ENCODE assay signal across 26 mouse cellular contexts in genomic region chr7:66040026-66040814, GRCm38 (mm10). TPM values are rescaled to one million over a fixed set of nuclear protein-coding genes. Genes with fewer than 3 reads are reported as not detected.
DNase-seq lines count a peak whose midpoint lies in the region; ATAC-seq and TF ChIP-seq lines count a peak whose summit lies in the region.
"Had no signal": no experiment of that assay in that cellular context is flagged by ENCODE, and none has a peak within 500 bp of the region (broad histone marks: within the 10 kb centered on the region; RNA-seq: fewer than 3 reads in every experiment).

No protein-coding gene starts in this region.

- peak; percentile 41; the same call in 1 of the 2 replicates for ATAC-seq in liver, embryonic 13.5 days (ENCODE audit: low read depth)
- no peak for ATAC-seq in liver, postnatal 0 days
- ATAC-seq in limb, embryonic 12.5 days (ENCODE audit: insufficient number of reproducible peaks, insufficient read depth, low FRiP score, low TSS enrichment, low read depth): no peak
- peak; percentile 44 for ATAC-seq in megakaryocyte progenitor cell, adult 5-6 weeks (replicated peaks; ENCODE audit: poor library complexity)
- no peak for ATAC-seq in activated CD4-positive, CD25-positive, alpha-beta regulatory T cell, adult 4 months
- ATAC-seq: CD4-positive, CD25-positive, alpha-beta regulatory T cell, adult 4 months; forebrain, embryonic 14.5 days had no signal

- no peak overlapping the region for H3K4me3 ChIP-seq in liver, embryonic 13.5 days (replicated peaks)
- no peak overlapping the region for H3K4me3 ChIP-seq in liver, postnatal 0 days (ENCODE audit: low read depth, low read length)
- H3K4me3 ChIP-seq in limb, embryonic 12.5 days (replicated peaks): peak overlapping the region; percentile 15
- H3K4me3 ChIP-seq: embryonic facial prominence, embryonic 13.5 days; gastrocnemius, adult 2 months; heart, embryonic 13.5 days; hindbrain, embryonic 12.5 days had no signal

- H3K36me3 ChIP-seq in liver, embryonic 13.5 days: no peaks in the 10 kb centered on the region
- H3K36me3 ChIP-seq in liver, postnatal 0 days (replicated peaks; ENCODE audit: insufficient read depth, low read length): no peaks in the 10 kb centered on the region
- no peaks in the 10 kb centered on the region for H3K36me3 ChIP-seq in limb, embryonic 12.5 days
- H3K36me3 ChIP-seq: embryonic facial prominence, embryonic 13.5 days; G1E; heart, embryonic 13.5 days; hindbrain, embryonic 12.5 days had no signal

- no peaks in the 10 kb centered on the region for H3K9me3 ChIP-seq in liver, embryonic 13.5 days (replicated peaks)
- H3K9me3 ChIP-seq in liver, postnatal 0 days (ENCODE audit: low read length): no peaks in the 10 kb centered on the region
- H3K9me3 ChIP-seq in limb, embryonic 12.5 days: no peaks in the 10 kb centered on the region
- H3K9me3 ChIP-seq: embryonic facial prominence, embryonic 13.5 days; G1E; heart, embryonic 13.5 days; hindbrain, embryonic 12.5 days had no signal

- H3K4me1 ChIP-seq in liver, embryonic 13.5 days (replicated peaks): peaks cover 9% of the 10 kb centered on the region; the same call in 1 of the 2 replicates
- no peaks in the 10 kb centered on the region for H3K4me1 ChIP-seq in liver, postnatal 0 days (ENCODE audit: insufficient read depth)
- H3K4me1 ChIP-seq in limb, embryonic 12.5 days (replicated peaks): peaks cover 73% of the 10 kb centered on the region

- TF ChIP-seq CTCF in liver, postnatal 0 days (IDR thresholded peaks at IDR 0.05; ENCODE audit: low read depth): no peak

- 0 out of 2 replicates have a peak, but pooled peaks cover 12% of the 10 kb centered on the region for H3K27me3 ChIP-seq in liver, embryonic 13.5 days
- no peaks in the 10 kb centered on the region for H3K27me3 ChIP-seq in liver, postnatal 0 days (ENCODE audit: insufficient read depth, low read length)
- H3K27me3 ChIP-seq in limb, embryonic 12.5 days: peaks cover 25% of the 10 kb centered on the region

- no peak for TF ChIP-seq EP300 in liver, postnatal 0 days (IDR thresholded peaks at IDR 0.05; ENCODE audit: low read depth)

- 58% methylated on average over 18 of the region's 18 CpGs for WGBS in liver, embryonic 13.5 days (ENCODE audit: insufficient replicate concordance)
- WGBS in liver, postnatal 0 days (ENCODE audit: insufficient replicate concordance): 78% methylated on average over 18 of the region's 18 CpGs
- WGBS in limb, embryonic 12.5 days: 58% methylated on average over 18 of the region's 18 CpGs

- no peak overlapping the region for H3K27ac ChIP-seq in liver, embryonic 13.5 days
- H3K27ac ChIP-seq in liver, postnatal 0 days (ENCODE audit: low read depth): no peak overlapping the region
- H3K27ac ChIP-seq in limb, embryonic 12.5 days: peak overlapping the region; percentile 75; the same call in 1 of the 2 replicates
- H3K27ac ChIP-seq: embryonic facial prominence, embryonic 13.5 days; gastrocnemius, adult 2 months; heart, embryonic 13.5 days; hindbrain, embryonic 12.5 days had no signal

- DNase-seq in cerebellum, adult 11-12 months: peak; percentile 51
- DNase-seq in cerebellum, adult 9-10 months: no peak
- no peak for DNase-seq in liver, embryonic 13.5 days
- no peak for DNase-seq in liver, postnatal 0 days
- DNase-seq in natural killer cell, adult 2 months (ENCODE audit: low spot score in 2 of 2): no peak
- DNase-seq: B cell, adult 2 months; cerebellum, adult 11 months; cerebellum, adult 9-11 months; cerebellum, postnatal 36 days; gastrocnemius, adult 2 months; gastrocnemius, postnatal 25 days; heart, postnatal 4 days had no signal

- no peak overlapping the region for H3K4me2 ChIP-seq in liver, embryonic 13.5 days
- H3K4me2 ChIP-seq in liver, postnatal 0 days (ENCODE audit: low read depth, low read length): no peak overlapping the region
- H3K4me2 ChIP-seq in limb, embryonic 12.5 days: peak overlapping the region; percentile 50
- H3K4me2 ChIP-seq: embryonic facial prominence, embryonic 13.5 days; heart, embryonic 13.5 days; hindbrain, embryonic 12.5 days had no signal

- no peak overlapping the region for H3K9ac ChIP-seq in liver, embryonic 13.5 days
- no peak overlapping the region for H3K9ac ChIP-seq in liver, postnatal 0 days (replicated peaks)
- no peak overlapping the region for H3K9ac ChIP-seq in limb, embryonic 12.5 days (replicated peaks)
- H3K9ac ChIP-seq: embryonic facial prominence, embryonic 13.5 days; heart, embryonic 13.5 days; hindbrain, embryonic 12.5 days had no signal

RNA-seq across cellular contexts. Expression of gene Gm45213, which starts 3.2 kb away (rescaled TPM):
- polyA plus RNA-seq in liver, embryonic 13.5 days (2015; fragmentation: Nextera tagmentation; extraction: Ambion mirVana): not detected in 2 replicates
- not detected in 2 replicates for polyA plus RNA-seq in liver, postnatal 0 days (2015; fragmentation: Nextera tagmentation; extraction: Ambion mirVana)
- polyA plus RNA-seq in limb, embryonic 12.5 days (2016; fragmentation: Nextera tagmentation; extraction: Ambion mirVana): not detected in 2 replicates
- total RNA-seq in megakaryocyte progenitor cell, adult 5-6 weeks (2015): not detected in 2 replicates
- total RNA-seq in megakaryocyte progenitor cell, adult 5-6 weeks (2017): not detected in 2 replicates
- polyA plus RNA-seq in activated CD4-positive, CD25-positive, alpha-beta regulatory T cell, adult 4 months (2017; shearing (Covaris generic)): not detected
- total RNA-seq: adrenal gland, postnatal 10 days; adrenal gland, postnatal 4 days; G1E; gastrocnemius, adult 2 months; gastrocnemius, postnatal 25 days; granulocyte monocyte progenitor cell, adult 5-6 weeks; heart, postnatal 4 days had no signal
- polyA plus RNA-seq: brain, embryonic 14.5 days; CD4-positive, CD25-positive, alpha-beta regulatory T cell, adult 4 months; embryonic facial prominence, embryonic 13.5 days; forebrain, embryonic 14.5 days; G1E; heart, embryonic 13.5 days; heart, postnatal 0 days; hindbrain, embryonic 12.5 days had no signal

RNA-seq across cellular contexts. Expression of gene Snrpa1, which starts 18.6 kb away (rescaled TPM):
- polyA plus RNA-seq in liver, embryonic 13.5 days (2015; fragmentation: Nextera tagmentation; extraction: Ambion mirVana): 140 and 149 TPM in 2 replicates
- polyA plus RNA-seq in liver, postnatal 0 days (2015; fragmentation: Nextera tagmentation; extraction: Ambion mirVana): 45.0 and 47.6 TPM in 2 replicates
- 247 and 252 TPM in 2 replicates for polyA plus RNA-seq in limb, embryonic 12.5 days (2016; fragmentation: Nextera tagmentation; extraction: Ambion mirVana)
- 118 and 130 TPM in 2 replicates for total RNA-seq in megakaryocyte progenitor cell, adult 5-6 weeks (2015)
- 108 and 134 TPM in 2 replicates for total RNA-seq in megakaryocyte progenitor cell, adult 5-6 weeks (2017)
- polyA plus RNA-seq in activated CD4-positive, CD25-positive, alpha-beta regulatory T cell, adult 4 months (2017; shearing (Covaris generic)): 100 to 1,000 TPM; 133 to 154 TPM

RNA-seq across cellular contexts. Expression of gene Selenos, which starts 39.2 kb away (rescaled TPM):
- polyA plus RNA-seq in liver, embryonic 13.5 days (2015; fragmentation: Nextera tagmentation; extraction: Ambion mirVana): 64.6 and 68.2 TPM in 2 replicates
- 103 and 120 TPM in 2 replicates for polyA plus RNA-seq in liver, postnatal 0 days (2015; fragmentation: Nextera tagmentation; extraction: Ambion mirVana)
- 87.0 and 88.9 TPM in 2 replicates for polyA plus RNA-seq in limb, embryonic 12.5 days (2016; fragmentation: Nextera tagmentation; extraction: Ambion mirVana)
- total RNA-seq in megakaryocyte progenitor cell, adult 5-6 weeks (2015): 161 and 177 TPM in 2 replicates
- 126 and 144 TPM in 2 replicates for total RNA-seq in megakaryocyte progenitor cell, adult 5-6 weeks (2017)
- 100 to 1,000 TPM; 188 to 201 TPM for polyA plus RNA-seq in activated CD4-positive, CD25-positive, alpha-beta regulatory T cell, adult 4 months (2017; shearing (Covaris generic))

Comparison
In these comparisons a context has a peak if more than half of its experiments do, and no peak if none do; other contexts are left out.
1. ATAC-seq: peak in liver, embryonic 13.5 days (single experiment) and megakaryocyte progenitor cell, adult 5-6 weeks (single experiment); none in liver, postnatal 0 days (single experiment), limb, embryonic 12.5 days (single experiment) and activated CD4-positive, CD25-positive, alpha-beta regulatory T cell, adult 4 months (single experiment).